Mouse (Mus musculus) stomach, postnatal 0 days (tissue): ENCODE results near the gene Pde1c.
A peak's percentile ranks its signal among the peaks of the same experiment; 100 is the strongest.

Experiments
- CTCF ChIP-seq: IDR thresholded peaks from 2 replicates; pipeline ENCODE4 v1.5.1; 2016; ENCODE audit warnings: antibody characterized with exemption, low read depth, mild to moderate bottlenecking, moderate library complexity
- EP300 ChIP-seq: optimal IDR thresholded peaks from 2 replicates; pipeline ENCODE3; 2016; ENCODE audit warnings: antibody characterized with exemption

DNA sequence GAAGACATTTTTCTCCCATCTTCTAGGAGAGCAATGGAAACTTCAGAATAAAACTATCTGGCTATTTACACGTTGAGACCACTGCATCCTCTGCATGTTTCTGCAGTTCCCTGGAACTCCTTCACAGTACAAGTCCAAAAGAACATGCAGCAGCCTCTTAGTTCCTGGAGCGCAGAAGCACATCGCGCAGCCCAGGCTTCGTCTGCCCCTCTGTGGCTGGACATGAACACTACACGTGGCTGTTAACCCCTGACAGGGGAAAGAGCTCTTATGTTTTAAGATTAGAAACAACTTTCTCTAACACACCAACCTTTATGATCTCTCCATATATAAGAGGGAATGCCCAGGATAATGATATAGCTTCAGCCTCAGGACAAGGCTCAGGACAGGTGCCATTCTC is 92.3 kb downstream of the Pde1c start:
- TF ChIP-seq CTCF: peak; percentile 85
- TF ChIP-seq EP300: no peak
